Comparison of ENCODE assay signal across 19 mouse cellular contexts in the genomic region with DNA sequence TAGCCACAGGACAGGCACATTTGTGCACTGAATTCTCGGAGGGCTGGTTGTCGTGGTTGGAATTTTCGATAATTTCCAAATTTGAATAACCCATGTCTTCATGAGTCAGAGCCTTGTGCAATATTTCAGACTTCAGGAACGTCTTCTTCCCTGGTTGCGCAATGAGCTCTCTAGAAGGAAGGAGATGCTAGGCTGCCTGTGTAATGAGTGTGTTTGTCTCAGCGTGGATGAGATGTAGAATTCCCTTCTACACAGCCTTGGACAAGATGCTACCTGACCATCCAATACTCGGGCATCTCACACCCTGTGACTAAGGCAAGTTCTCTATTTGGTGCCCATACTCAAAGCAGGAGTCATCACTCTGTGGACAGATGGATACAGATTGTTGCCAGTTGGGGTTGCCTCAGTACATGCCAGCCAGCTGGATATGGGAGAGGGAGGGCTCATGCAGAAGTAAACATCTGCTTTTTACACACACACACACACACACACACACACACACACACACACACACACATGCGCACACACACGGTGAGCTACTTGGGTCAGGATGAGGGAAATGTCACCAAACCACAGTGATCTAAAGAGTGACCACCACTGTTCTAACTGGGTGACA. TPM values are rescaled to one million over a fixed set of nuclear protein-coding genes. Genes with fewer than 3 reads are reported as not detected.
DNase-seq lines count a peak whose midpoint lies in the region; TF ChIP-seq lines count a peak whose summit lies in the region.
"Had no signal": no experiment of that assay in that cellular context is flagged by ENCODE, and none has a peak within 500 bp of the region (broad histone marks: within the 10 kb centered on the region; RNA-seq: fewer than 3 reads in every experiment).

No protein-coding gene starts in this region.

- no peaks in the 10 kb centered on the region for H3K27me3 ChIP-seq in kidney, adult 2 months (replicated peaks; ENCODE audit: control insufficient read depth, insufficient read depth, low read length)
- no peaks in the 10 kb centered on the region for H3K27me3 ChIP-seq in ES-Bruce4 (ENCODE audit: control insufficient read depth, insufficient read depth, low read length, poor library complexity, severe bottlenecking)
- peaks cover 40% of the 10 kb centered on the region for H3K27me3 ChIP-seq in megakaryocyte, embryonic 14.5 days (replicated peaks)

- H3K4me1 ChIP-seq in kidney, adult 2 months (ENCODE audit: control insufficient read depth, insufficient read depth, low read length): peaks cover 6% of the 10 kb centered on the region; the same call in 1 of the 2 replicates
- peaks cover 5% of the 10 kb centered on the region for H3K4me1 ChIP-seq in ES-Bruce4 (ENCODE audit: control insufficient read depth, insufficient read depth, low read length)
- peaks cover 35% of the 10 kb centered on the region for H3K4me1 ChIP-seq in bone marrow macrophage, adult 2 months (ENCODE audit: control insufficient read depth, insufficient read depth, low read length)
- peaks cover 17% of the 10 kb centered on the region for H3K4me1 ChIP-seq in megakaryocyte, embryonic 14.5 days
- H3K4me1 ChIP-seq: stomach, embryonic 15.5 days had no signal

- no peak for TF ChIP-seq POLR2A in kidney, adult 2 months (IDR thresholded peaks at IDR 0.05; ENCODE audit: low read depth, low read length)
- no peak for TF ChIP-seq POLR2A in ES-Bruce4 (IDR thresholded peaks at IDR 0.05; ENCODE audit: insufficient read depth, low read length)
- TF ChIP-seq POLR2A in bone marrow macrophage, adult 2 months (IDR thresholded peaks at IDR 0.05; ENCODE audit: borderline replicate concordance, low read depth, low read length): no peak

- H3K27ac ChIP-seq in kidney, adult 2 months (ENCODE audit: insufficient read depth, low read depth, low read length): 0 out of 2 replicates have a peak overlapping the region, but pooled peaks have one; percentile 17
- H3K27ac ChIP-seq in ES-Bruce4 (ENCODE audit: insufficient read depth, low read length): 0 out of 2 replicates have a peak overlapping the region, but pooled peaks have one; percentile 59
- peak overlapping the region; percentile 41 for H3K27ac ChIP-seq in bone marrow macrophage, adult 2 months (ENCODE audit: insufficient read depth, low read depth, low read length)
- H3K27ac ChIP-seq: hindbrain, embryonic 14.5 days; lung, embryonic 15.5 days; stomach, embryonic 15.5 days had no signal

- H3K4me3 ChIP-seq in kidney, adult 2 months (ENCODE audit: insufficient read depth, low read depth, low read length): no peak overlapping the region
- H3K4me3 ChIP-seq in ES-Bruce4 (ENCODE audit: low read depth, low read length): no peak overlapping the region
- no peak overlapping the region for H3K4me3 ChIP-seq in bone marrow macrophage, adult 2 months (ENCODE audit: insufficient read depth, low read length)
- H3K4me3 ChIP-seq in megakaryocyte, embryonic 14.5 days (replicated peaks): peak overlapping the region; percentile 42
- H3K4me3 ChIP-seq: lung, embryonic 15.5 days; stomach, embryonic 15.5 days had no signal

- no peaks in the 10 kb centered on the region for H3K9me3 ChIP-seq in ES-Bruce4 (replicated peaks; ENCODE audit: control insufficient read depth, insufficient read depth, low read length, poor library complexity, severe bottlenecking)
- 0 out of 2 replicates have a peak, but pooled peaks cover 2% of the 10 kb centered on the region for H3K9me3 ChIP-seq in megakaryocyte, embryonic 14.5 days
- H3K9me3 ChIP-seq: lung, embryonic 15.5 days; stomach, embryonic 15.5 days had no signal

- TF ChIP-seq CTCF in kidney, adult 2 months (conservative IDR thresholded peaks at IDR 0.05; ENCODE audit: insufficient read depth, insufficient read length, low read depth, low read length): no peak
- TF ChIP-seq CTCF in ES-Bruce4 (IDR thresholded peaks at IDR 0.05; ENCODE audit: low read depth, low read length): no peak
- TF ChIP-seq CTCF in bone marrow macrophage, adult 2 months (IDR thresholded peaks at IDR 0.05; ENCODE audit: low read depth, low read length): no peak

- no peaks in the 10 kb centered on the region for H3K36me3 ChIP-seq in kidney, adult 2 months (ENCODE audit: control insufficient read depth, insufficient read depth, low read length)
- no peaks in the 10 kb centered on the region for H3K36me3 ChIP-seq in ES-Bruce4 (ENCODE audit: control insufficient read depth, insufficient read depth, low read length, poor library complexity, severe bottlenecking)
- H3K36me3 ChIP-seq in megakaryocyte, embryonic 14.5 days (replicated peaks; ENCODE audit: low read length): no peaks in the 10 kb centered on the region
- H3K36me3 ChIP-seq: lung, embryonic 15.5 days; stomach, embryonic 15.5 days had no signal

- WGBS in kidney, adult 2 months: 82% methylated on average over 9 of the region's 9 CpGs

- no peak for TF ChIP-seq EP300 in ES-Bruce4 (IDR thresholded peaks at IDR 0.05; ENCODE audit: insufficient read depth, low read depth, low read length)

- no peak overlapping the region for H3K9ac ChIP-seq in ES-Bruce4 (ENCODE audit: low read depth, poor library complexity, severe bottlenecking)
- H3K9ac ChIP-seq: forebrain, postnatal 0 days; hindbrain, embryonic 14.5 days; lung, embryonic 15.5 days; stomach, embryonic 15.5 days had no signal

- DNase-seq in kidney, adult 2 months: peak; percentile 31
- DNase-seq in kidney, postnatal 25 days: no peak
- DNase-seq in cerebellum, postnatal 36 days: no peak
- DNase-seq in layer of hippocampus, postnatal 10 days (ENCODE audit: low spot score in 2 of 2): no peak
- no peak for DNase-seq in spleen, postnatal 4 days (ENCODE audit: low spot score in 2 of 2)
- DNase-seq: adrenal gland, adult 2 months; cerebellum, adult 8-10 months; embryo, embryonic 11 days; forebrain, postnatal 0 days; gastrocnemius, postnatal 25 days; kidney, postnatal 10 days; midbrain, embryonic 14.5 days; thymus, postnatal 25 days had no signal

RNA-seq across cellular contexts. Expression of a gene that starts 7.5 kb away (rescaled TPM):
- 97.0 and 98.2 TPM in 2 replicates for polyA plus RNA-seq in kidney, adult 2 months (2012; rRNA removed)
- 33.2 and 34.2 TPM in 2 replicates for polyA plus RNA-seq in ES-Bruce4 (2011; ENCODE audit: insufficient read depth, insufficient read length, low read depth, missing spikeins)
- 0.84 and 1.5 TPM in 2 replicates for polyA plus RNA-seq in bone marrow macrophage, adult 2 months (2012; ENCODE audit: insufficient read depth, insufficient read length, missing spikeins)
- polyA plus RNA-seq in megakaryocyte, embryonic 14.5 days (2012; ENCODE audit: insufficient read depth, low replicate concordance): 0.75 and 2.5 TPM in 2 replicates
- 100 to 1,000 TPM; 228 to 241 TPM for total RNA-seq in layer of hippocampus, postnatal 10 days (2021)
